Mouse (Mus musculus): ENCODE measurements around the gene Mobp. TPM values are rescaled to one million over a fixed set of nuclear protein-coding genes. Genes with fewer than 3 reads are reported as not detected.

Mobp gene
- polyA plus RNA-seq, 1 experiment from 2014 or later: not detected

DNA sequence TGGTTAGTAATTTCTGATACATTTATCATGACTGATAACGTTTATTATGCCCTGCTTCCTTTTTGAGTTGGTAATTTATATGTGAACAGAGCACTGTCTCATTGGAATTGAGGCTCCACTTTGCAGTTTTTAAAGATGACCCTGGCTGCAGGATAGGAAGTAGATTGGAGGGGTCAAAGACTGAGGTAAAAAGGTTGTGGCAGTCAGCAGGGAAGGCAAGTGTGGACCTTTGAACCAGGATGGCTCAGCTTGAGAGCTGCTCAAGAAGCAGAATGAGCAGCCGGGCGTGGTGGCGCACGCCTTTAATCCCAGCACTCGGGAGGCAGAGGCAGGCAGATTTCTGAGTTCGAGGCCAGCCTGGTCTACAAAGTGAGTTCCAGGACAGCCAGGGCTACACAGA, 36.1 kb upstream of the Mobp start:
- 89% methylated on average over 7 of the region's 7 CpGs for WGBS
- H3K36me3 ChIP-seq (ENCODE audit: insufficient read depth): peaks cover 14% of the 10 kb centered on the region
- TF ChIP-seq CTCF (IDR thresholded peaks at IDR 0.05; ENCODE audit: low read depth): no peak
- DNase-seq: no peak
- no peak for ATAC-seq (ENCODE audit: insufficient read depth)
- no peak overlapping the region for H3K9ac ChIP-seq
- 0 out of 2 replicates have a peak, but pooled peaks cover 2% of the 10 kb centered on the region for H3K4me1 ChIP-seq (ENCODE audit: insufficient read depth)
- H3K4me2 ChIP-seq: no peak overlapping the region
- H3K4me3 ChIP-seq (ENCODE audit: low read depth, low read length): no peak overlapping the region
- no peaks in the 10 kb centered on the region for H3K9me3 ChIP-seq (ENCODE audit: low read depth, low read length)
- no peak overlapping the region for H3K27ac ChIP-seq (ENCODE audit: low read depth)
- no peaks in the 10 kb centered on the region for H3K27me3 ChIP-seq (ENCODE audit: insufficient read depth, low read length)

DNA sequence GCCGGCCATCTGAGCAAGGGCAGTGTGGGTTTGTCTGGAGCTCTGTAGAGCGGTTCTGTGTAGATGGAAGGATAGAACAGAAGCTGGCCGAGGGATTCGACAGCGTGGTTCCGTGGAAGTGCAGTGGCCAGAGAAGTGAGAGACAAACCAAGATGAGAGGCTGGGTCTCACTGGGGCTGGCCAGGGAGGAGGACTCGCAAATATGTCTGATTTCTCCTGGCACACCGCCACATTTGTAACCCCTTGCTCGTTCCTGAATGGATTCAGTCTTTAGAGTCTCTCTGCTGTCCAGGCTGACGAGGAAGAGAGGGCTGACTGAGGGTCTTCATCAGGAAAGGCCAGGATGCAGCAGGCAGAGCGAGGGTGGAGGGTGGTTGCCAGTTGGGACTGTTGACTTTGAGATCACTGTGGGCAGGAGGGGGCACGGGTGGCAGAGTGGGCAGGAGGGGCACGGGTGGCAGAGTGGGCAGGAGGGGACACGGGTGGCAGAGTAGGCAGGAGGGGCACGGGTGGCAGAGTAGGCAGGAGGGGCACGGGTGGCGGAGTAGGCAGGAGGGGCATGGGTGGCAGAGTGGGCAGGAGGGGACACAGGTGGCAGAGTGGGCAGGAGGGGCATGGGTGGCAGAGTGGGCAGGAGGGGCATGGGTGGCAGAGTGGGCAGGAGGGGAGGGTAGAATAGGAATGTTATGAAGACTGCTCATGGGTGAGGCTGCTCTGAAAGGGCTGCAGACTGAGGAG, 35.3 kb upstream of the Mobp start:
- 78% methylated on average over 17 of the region's 17 CpGs for WGBS
- Histone ChIP-seq H3K4me1 (ENCODE audit: insufficient read depth) (0 out of 2 replicates have a peak, but pooled peaks cover 2% of the 10 kb centered on the region), H3K36me3 (ENCODE audit: insufficient read depth) (peaks cover 18% of the 10 kb centered on the region), H3K27ac (ENCODE audit: low read depth) (no peak overlapping the region), H3K9me3 (ENCODE audit: low read depth, low read length) (no peaks in the 10 kb centered on the region), H3K4me2 (no peak overlapping the region), H3K27me3 (ENCODE audit: insufficient read depth, low read length) (no peaks in the 10 kb centered on the region), H3K4me3 (ENCODE audit: low read depth, low read length) (no peak overlapping the region), H3K9ac (no peak overlapping the region)
- DNase-seq (no peak), ATAC-seq (ENCODE audit: insufficient read depth) (no peak)
- TF ChIP-seq CTCF (IDR thresholded peaks at IDR 0.05; ENCODE audit: low read depth): no peak

DNA sequence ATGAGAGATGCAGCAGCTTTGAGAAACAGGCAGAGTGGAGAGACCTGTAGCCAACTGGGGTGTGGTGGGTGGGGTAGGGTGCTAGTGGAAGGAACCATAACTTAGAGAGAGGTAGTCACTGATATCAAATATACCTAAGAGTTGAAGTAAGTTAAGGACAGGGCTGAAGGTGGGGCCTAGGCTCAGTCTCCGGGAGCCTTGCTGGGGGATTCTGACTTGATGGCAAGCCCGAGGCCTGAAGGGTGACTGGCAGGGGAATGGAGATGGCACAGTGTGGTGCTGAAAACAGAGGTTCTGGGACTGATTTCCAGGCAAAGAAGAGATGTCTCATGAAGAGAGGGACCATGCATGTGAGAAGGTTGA, 34.7 kb upstream of the Mobp start:
- TF ChIP-seq CTCF (IDR thresholded peaks at IDR 0.05; ENCODE audit: low read depth): no peak
- Histone ChIP-seq H3K27ac (ENCODE audit: low read depth) (peak overlapping the region; percentile 24; the same call in 1 of the 2 replicates), H3K4me1 (ENCODE audit: insufficient read depth) (0 out of 2 replicates have a peak, but pooled peaks cover 2% of the 10 kb centered on the region), H3K9ac (peak overlapping the region; percentile 41; the same call in 1 of the 2 replicates), H3K4me2 (peak overlapping the region; percentile 15; the same call in 1 of the 2 replicates), H3K9me3 (ENCODE audit: low read depth, low read length) (no peaks in the 10 kb centered on the region), H3K27me3 (ENCODE audit: insufficient read depth, low read length) (no peaks in the 10 kb centered on the region), H3K4me3 (ENCODE audit: low read depth, low read length) (peak overlapping the region; percentile 8; the same call in 1 of the 2 replicates), H3K36me3 (ENCODE audit: insufficient read depth) (peaks cover 23% of the 10 kb centered on the region)
- ATAC-seq (ENCODE audit: insufficient read depth) (no peak), DNase-seq (no peak)
- WGBS: 74% methylated on average over 2 of the region's 2 CpGs

DNA sequence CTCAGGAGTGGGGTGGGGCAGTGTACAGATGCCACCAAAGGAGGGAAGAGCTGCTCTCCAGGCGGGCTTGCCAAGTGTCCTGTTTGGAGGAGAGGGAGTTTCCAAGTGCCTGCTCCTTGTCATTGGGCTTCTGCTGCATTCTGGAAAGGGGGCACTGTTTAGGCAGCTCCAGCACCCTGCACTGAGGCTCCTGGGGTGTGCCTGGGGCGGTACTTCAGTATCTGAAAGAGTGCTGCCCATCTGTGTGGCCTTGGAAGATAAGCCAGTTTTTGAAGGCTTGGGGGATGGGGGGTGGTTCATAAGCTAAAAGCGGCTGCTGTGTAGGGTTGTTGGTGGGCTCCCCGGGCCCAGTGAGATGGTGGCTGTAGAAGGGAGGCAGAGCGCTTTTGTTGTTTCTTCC, 33.9 kb upstream of the Mobp start:
- Histone ChIP-seq H3K27ac (ENCODE audit: low read depth) (peak overlapping the region; percentile 24; the same call in 1 of the 2 replicates), H3K4me3 (ENCODE audit: low read depth, low read length) (peak overlapping the region; percentile 9; the same call in 1 of the 2 replicates), H3K27me3 (ENCODE audit: insufficient read depth, low read length) (no peaks in the 10 kb centered on the region), H3K36me3 (ENCODE audit: insufficient read depth) (peaks cover 31% of the 10 kb centered on the region), H3K4me1 (ENCODE audit: insufficient read depth) (0 out of 2 replicates have a peak, but pooled peaks cover 2% of the 10 kb centered on the region), H3K4me2 (peak overlapping the region; percentile 15; the same call in 1 of the 2 replicates), H3K9ac (peak overlapping the region; percentile 41), H3K9me3 (ENCODE audit: low read depth, low read length) (no peaks in the 10 kb centered on the region)
- no peak for DNase-seq
- WGBS: 70% methylated on average over 5 of the region's 5 CpGs
- ATAC-seq (ENCODE audit: insufficient read depth): no peak
- no peak for TF ChIP-seq CTCF (IDR thresholded peaks at IDR 0.05; ENCODE audit: low read depth)

DNA sequence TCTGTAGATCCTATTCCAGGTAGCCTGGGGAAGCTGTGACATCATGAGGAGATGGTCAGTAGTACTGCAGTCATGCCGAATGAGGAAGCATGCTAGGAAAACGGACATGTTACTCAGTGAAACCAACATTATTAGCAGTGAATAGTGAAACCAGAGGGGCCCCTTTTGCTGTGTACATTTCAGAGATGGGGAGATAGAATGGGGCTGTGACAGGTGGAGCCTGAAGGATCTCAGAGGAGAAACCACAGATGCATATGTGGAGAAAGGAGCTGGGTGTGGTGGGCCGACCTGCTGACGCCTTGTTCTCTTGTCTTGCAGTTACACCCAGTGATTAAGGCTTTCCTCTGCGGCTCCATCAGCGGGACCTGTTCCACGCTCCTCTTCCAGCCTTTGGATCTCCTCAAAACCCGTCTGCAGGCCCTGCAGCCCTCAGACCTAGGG, 33.3 kb upstream of the Mobp start:
- peak overlapping the region; percentile 41; the same call in 1 of the 2 replicates for H3K9ac ChIP-seq
- peak overlapping the region; percentile 9; the same call in 1 of the 2 replicates for H3K4me3 ChIP-seq (ENCODE audit: low read depth, low read length)
- 85% methylated on average over 8 of the region's 8 CpGs for WGBS
- no peaks in the 10 kb centered on the region for H3K4me1 ChIP-seq (ENCODE audit: insufficient read depth)
- no peak for ATAC-seq (ENCODE audit: insufficient read depth)
- peaks cover 36% of the 10 kb centered on the region for H3K36me3 ChIP-seq (ENCODE audit: insufficient read depth)
- H3K27me3 ChIP-seq (ENCODE audit: insufficient read depth, low read length): no peaks in the 10 kb centered on the region
- TF ChIP-seq CTCF (IDR thresholded peaks at IDR 0.05; ENCODE audit: low read depth): no peak
- no peaks in the 10 kb centered on the region for H3K9me3 ChIP-seq (ENCODE audit: low read depth, low read length)
- peak overlapping the region; percentile 36; the same call in 1 of the 2 replicates for H3K4me2 ChIP-seq
- no peak overlapping the region for H3K27ac ChIP-seq (ENCODE audit: low read depth)
- DNase-seq: no peak

DNA sequence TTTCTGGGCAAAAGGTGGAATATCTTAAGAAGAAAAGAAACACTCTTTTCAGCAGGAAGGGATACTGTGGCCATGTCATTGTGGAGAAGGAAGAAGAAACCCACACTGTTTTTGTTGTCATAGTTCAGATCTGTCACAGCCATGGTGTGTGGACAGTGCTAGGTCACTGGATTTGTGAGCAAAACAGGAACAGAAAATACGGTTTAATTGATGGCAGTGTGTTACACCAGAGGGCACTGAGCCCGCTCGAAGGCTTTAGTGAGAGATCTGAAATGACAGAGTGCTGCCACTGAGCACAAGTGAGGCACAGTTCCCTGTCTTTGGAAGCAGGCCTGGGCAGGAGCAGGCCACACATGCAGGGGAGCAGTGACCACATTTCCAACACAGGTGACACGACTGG, 31.3 kb upstream of the Mobp start:
- no peak for TF ChIP-seq CTCF (IDR thresholded peaks at IDR 0.05; ENCODE audit: low read depth)
- H3K27me3 ChIP-seq (ENCODE audit: insufficient read depth, low read length): no peaks in the 10 kb centered on the region
- no peak overlapping the region for H3K9ac ChIP-seq
- peaks cover 48% of the 10 kb centered on the region for H3K36me3 ChIP-seq (ENCODE audit: insufficient read depth)
- ATAC-seq (ENCODE audit: insufficient read depth) (no peak), DNase-seq (no peak)
- H3K4me1 ChIP-seq (ENCODE audit: insufficient read depth): no peaks in the 10 kb centered on the region
- H3K4me2 ChIP-seq: no peak overlapping the region
- 86% methylated on average over 4 of the region's 4 CpGs for WGBS
- no peak overlapping the region for H3K4me3 ChIP-seq (ENCODE audit: low read depth, low read length)
- H3K27ac ChIP-seq (ENCODE audit: low read depth): no peak overlapping the region
- no peaks in the 10 kb centered on the region for H3K9me3 ChIP-seq (ENCODE audit: low read depth, low read length)

DNA sequence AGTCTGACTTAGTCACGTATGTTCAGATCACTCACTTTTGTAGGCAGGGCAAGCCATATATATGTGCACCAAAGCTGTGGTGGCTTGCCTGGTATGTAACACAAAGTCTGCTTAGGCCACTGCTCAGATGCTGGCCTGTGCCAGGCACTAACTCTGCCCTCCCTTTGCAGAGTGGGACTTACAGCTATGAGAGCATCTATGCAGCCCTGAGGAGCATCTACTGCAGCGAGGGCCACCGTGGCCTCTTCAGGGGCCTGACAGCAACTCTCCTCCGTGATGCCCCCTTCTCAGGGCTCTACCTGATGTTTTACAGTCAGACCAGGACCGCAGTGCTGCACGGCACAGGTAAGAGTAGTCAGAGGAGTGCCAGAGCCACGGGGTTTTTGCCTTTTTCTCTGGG, 29.0 kb upstream of the Mobp start:
- TF ChIP-seq CTCF (IDR thresholded peaks at IDR 0.05; ENCODE audit: low read depth): no peak
- no peaks in the 10 kb centered on the region for H3K4me1 ChIP-seq (ENCODE audit: insufficient read depth)
- peaks cover 57% of the 10 kb centered on the region for H3K36me3 ChIP-seq (ENCODE audit: insufficient read depth)
- WGBS: 88% methylated on average over 7 of the region's 7 CpGs
- no peak overlapping the region for H3K27ac ChIP-seq (ENCODE audit: low read depth)
- H3K4me3 ChIP-seq (ENCODE audit: low read depth, low read length): no peak overlapping the region
- no peaks in the 10 kb centered on the region for H3K9me3 ChIP-seq (ENCODE audit: low read depth, low read length)
- ATAC-seq (ENCODE audit: insufficient read depth) (no peak), DNase-seq (no peak)
- no peak overlapping the region for H3K4me2 ChIP-seq
- H3K27me3 ChIP-seq (ENCODE audit: insufficient read depth, low read length): no peaks in the 10 kb centered on the region
- no peak overlapping the region for H3K9ac ChIP-seq

All from lung, embryonic 14.5 days (tissue).